25 mouse cellular contexts compared by ENCODE assay signal in the genomic region with DNA sequence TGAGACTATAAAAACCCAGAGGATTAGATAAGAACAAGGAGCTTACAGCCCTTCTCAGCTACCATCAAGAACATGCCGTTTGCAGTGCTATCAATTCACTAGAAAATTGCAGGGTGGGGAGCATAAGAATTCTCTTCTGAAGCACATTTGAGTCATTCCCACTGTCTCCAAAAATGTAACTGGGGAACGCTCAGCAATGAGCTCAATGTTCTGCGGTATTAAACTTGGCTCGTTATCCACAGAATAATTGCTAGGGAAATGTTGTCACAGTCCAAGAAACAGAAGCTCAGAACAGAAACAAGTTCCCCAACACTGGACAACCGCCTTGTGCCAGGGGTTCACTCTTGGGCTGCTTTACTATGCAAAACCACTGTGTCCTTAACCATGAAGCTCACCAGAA.
DNase-seq lines count a peak whose midpoint lies in the region; ATAC-seq lines count a peak whose summit lies in the region.
"Had no signal": no experiment of that assay in that cellular context is flagged by ENCODE, and none has a peak within 500 bp of the region (broad histone marks: within the 10 kb centered on the region; RNA-seq: fewer than 3 reads in every experiment).

No protein-coding gene starts in this region.

- ATAC-seq in forebrain, embryonic 13.5 days = no peak
- ATAC-seq: forebrain, postnatal 0 days; hindbrain, embryonic 16.5 days; inflammation-experienced regulatory T-cells, adult 6 months had no signal

- no peak overlapping the region for H3K9ac ChIP-seq in forebrain, embryonic 13.5 days
- H3K9ac ChIP-seq: embryonic facial prominence, embryonic 12.5 days; forebrain, embryonic 12.5 days; forebrain, postnatal 0 days; hindbrain, embryonic 12.5 days had no signal

- no peaks in the 10 kb centered on the region for H3K36me3 ChIP-seq in forebrain, embryonic 13.5 days (ENCODE audit: poor library complexity, severe bottlenecking)
- H3K36me3 ChIP-seq: embryonic facial prominence, embryonic 12.5 days; forebrain, embryonic 12.5 days; hindbrain, embryonic 12.5 days had no signal

- WGBS in forebrain, embryonic 13.5 days = 67% methylated on average over 5 of the region's 5 CpGs

- no peaks in the 10 kb centered on the region for H3K4me1 ChIP-seq in forebrain, embryonic 13.5 days
- H3K4me1 ChIP-seq: embryonic facial prominence, embryonic 12.5 days; forebrain, embryonic 12.5 days; hindbrain, embryonic 12.5 days had no signal

- no peak overlapping the region for H3K4me2 ChIP-seq in forebrain, embryonic 13.5 days
- H3K4me2 ChIP-seq: embryonic facial prominence, embryonic 12.5 days; forebrain, embryonic 12.5 days; hindbrain, embryonic 12.5 days had no signal

- intact Hi-C loops in left cerebral cortex, postnatal 14 days (cut with DNase I) = no loop called here

- no peak overlapping the region for H3K4me3 ChIP-seq in forebrain, embryonic 13.5 days
- H3K4me3 ChIP-seq: embryonic facial prominence, embryonic 12.5 days; forebrain, embryonic 12.5 days; gastrocnemius, adult 2 months; hindbrain, embryonic 12.5 days had no signal

- DNase-seq in frontal cortex, adult 2 months (ENCODE audit: extremely low spot score in 1 of 2, low spot score in 1 of 2) = peak; percentile 2 to 13
- no peak for DNase-seq in frontal cortex, postnatal 10 days (ENCODE audit: low spot score in 2 of 2)
- peak; percentile 0 to 4 for DNase-seq in left cerebral cortex, postnatal 14 days (ENCODE audit: low spot score in 2 of 2)
- no peak for DNase-seq in left cerebral cortex, adult 18-20 months (ENCODE audit: low spot score in 2 of 2)
- DNase-seq in brain, adult 2 months (ENCODE audit: low read depth, low spot score) = peak; percentile 55
- DNase-seq in layer of hippocampus, adult 9-11 months = peak; percentile 3
- no peak for DNase-seq in kidney, adult 18-20 months
- DNase-seq: adrenal gland, adult 2 months; adrenal gland, postnatal 25 days; cerebellum, adult 8-10 months; cerebellum, postnatal 14 days; embryo, embryonic 11 days; forebrain, postnatal 0 days; gastrocnemius, adult 2 months; gastrocnemius, postnatal 36 days; heart, adult 11 months; heart, postnatal 10 days; heart, postnatal 4 days had no signal

- H3K9me3 ChIP-seq in forebrain, embryonic 13.5 days (replicated peaks) = no peaks in the 10 kb centered on the region
- H3K9me3 ChIP-seq: embryonic facial prominence, embryonic 12.5 days; forebrain, embryonic 12.5 days; hindbrain, embryonic 12.5 days had no signal

- no peaks in the 10 kb centered on the region for H3K27me3 ChIP-seq in forebrain, embryonic 13.5 days
- H3K27me3 ChIP-seq: CH12.LX; embryonic facial prominence, embryonic 12.5 days; forebrain, embryonic 12.5 days; hindbrain, embryonic 12.5 days had no signal

- no peak overlapping the region for H3K27ac ChIP-seq in forebrain, embryonic 13.5 days
- H3K27ac ChIP-seq: embryonic facial prominence, embryonic 12.5 days; forebrain, embryonic 12.5 days; gastrocnemius, adult 2 months; hindbrain, embryonic 12.5 days had no signal

Comparison
In these comparisons a context has a peak if more than half of its experiments do, and no peak if none do; other contexts are left out.
1. DNase-seq: peak in frontal cortex, adult 2 months (2 of 2), left cerebral cortex, postnatal 14 days (2 of 2), brain, adult 2 months (single experiment) and layer of hippocampus, adult 9-11 months (single experiment); none in frontal cortex, postnatal 10 days (0 of 2), left cerebral cortex, adult 18-20 months (0 of 2) and kidney, adult 18-20 months (single experiment).